Mouse (Mus musculus) embryonic facial prominence, embryonic 15.5 days (tissue): ENCODE measurements at regions not wholly inside any gene's neighbourhood (a gene's known extent, or its start where the extent isn't known, plus 50 kb on each side); places are given as distances from the start of the nearest gene placed in this dataset.
"Not testable (repeated sequence)": the region's sequence is repeated elsewhere in the genome, so short reads cannot be mapped to it uniquely, and the experiment has no call there.

ENCODE experiments used
- ATAC-seq: fragments of 200-750 bp; cut with Nextera tagmentation; 2 replicates; pipeline ENCODE4 v1.8.0; 2017; ENCODE audit warnings: low read depth, moderate TSS enrichment; ENCODE audit not compliant: insufficient number of reproducible peaks, low FRiP score, low TSS enrichment
- H3K27ac ChIP-seq: fragments of 300-500 bp; sonication (generic); replicated peaks from 2 replicates; pipeline ENCODE4 v1.5.1; 2015; ENCODE audit warnings: mild to moderate bottlenecking, inconsistent platforms
- H3K27me3 ChIP-seq: fragments of 300-500 bp; sonication (generic); 2 replicates; pipeline ENCODE4 v1.6.1; 2015; ENCODE audit warnings: inconsistent platforms
- H3K36me3 ChIP-seq: fragments of 300-500 bp; sonication (generic); 2 replicates; pipeline ENCODE4 v1.6.1; 2015; ENCODE audit warnings: mild to moderate bottlenecking, inconsistent platforms
- H3K4me1 ChIP-seq: fragments of 300-500 bp; sonication (generic); 2 replicates; pipeline ENCODE4 v1.6.1; 2015; ENCODE audit warnings: inconsistent platforms
- H3K4me2 ChIP-seq: fragments of 300-500 bp; sonication (generic); replicated peaks from 2 replicates; pipeline ENCODE4 v1.6.1; 2015; ENCODE audit warnings: mild to moderate bottlenecking, inconsistent platforms
- H3K4me3 ChIP-seq: fragments of 300-500 bp; sonication (generic); replicated peaks from 2 replicates; pipeline ENCODE4 v1.5.1; 2015; ENCODE audit warnings: mild to moderate bottlenecking, inconsistent platforms
- H3K9ac ChIP-seq: fragments of 300-500 bp; sonication (generic); 2 replicates; pipeline ENCODE4 v1.6.1; 2015; ENCODE audit warnings: inconsistent platforms
- H3K9me3 ChIP-seq: fragments of 300-500 bp; sonication (generic); replicated peaks from 2 replicates; pipeline ENCODE4 v1.6.1; 2016; ENCODE audit warnings: inconsistent platforms
- WGBS: fragments of 180-500 bp; shearing (Covaris S2); methylation state at CpG from one replicate; pipeline ENCODE4 v1.1.7; 2015; 5-methylcytosine and 5-hydroxymethylcytosine counted together

- Histone ChIP-seq H3K9me3 (no peaks in the 10 kb centered on the region), H3K4me1 (no peaks in the 10 kb centered on the region), H3K36me3 (no peaks in the 10 kb centered on the region), H3K27ac (no peak overlapping the region), H3K9ac (no peak overlapping the region), H3K4me2 (no peak overlapping the region), H3K4me3 (no peak overlapping the region), H3K27me3 (no peaks in the 10 kb centered on the region)
- 62% methylated on average over 8 of the region's 8 CpGs for WGBS
- no peak for ATAC-seq
These were observed 329.1 kb downstream of the Tdrd3 start for GRCm38 (mm10) chr14:87745524-87745923.

GRCm38 (mm10) chr14:87746011-87746410 is 329.6 kb downstream of the Tdrd3 start:
- 49% methylated on average over 5 of the region's 5 CpGs for WGBS
- Histone ChIP-seq H3K4me1 (no peaks in the 10 kb centered on the region), H3K4me3 (no peak overlapping the region), H3K27ac (no peak overlapping the region), H3K9ac (no peak overlapping the region), H3K27me3 (no peaks in the 10 kb centered on the region), H3K9me3 (no peaks in the 10 kb centered on the region), H3K4me2 (no peak overlapping the region), H3K36me3 (no peaks in the 10 kb centered on the region)
- no peak for ATAC-seq

- Histone ChIP-seq H3K36me3 (no peaks in the 10 kb centered on the region), H3K4me3 (no peak overlapping the region), H3K4me2 (no peak overlapping the region), H3K27me3 (no peaks in the 10 kb centered on the region), H3K27ac (no peak overlapping the region), H3K9ac (no peak overlapping the region), H3K4me1 (no peaks in the 10 kb centered on the region), H3K9me3 (no peaks in the 10 kb centered on the region)
- no peak for ATAC-seq
- 58% methylated on average over 3 of the region's 3 CpGs for WGBS
These were observed 332.6 kb downstream of the Tdrd3 start for GRCm38 (mm10) chr14:87749068-87749467.

GRCm38 (mm10) chr14:87749762-87750161 is 333.3 kb downstream of the Tdrd3 start:
- H3K4me2 ChIP-seq, result no peak overlapping the region
- no peaks in the 10 kb centered on the region for H3K36me3 ChIP-seq
- no peaks in the 10 kb centered on the region for H3K4me1 ChIP-seq
- H3K27me3 ChIP-seq, result no peaks in the 10 kb centered on the region
- no peak overlapping the region for H3K4me3 ChIP-seq
- H3K27ac ChIP-seq, result no peak overlapping the region
- ATAC-seq, result no peak
- H3K9ac ChIP-seq, result no peak overlapping the region
- H3K9me3 ChIP-seq, result no peaks in the 10 kb centered on the region

- Histone ChIP-seq H3K9ac (no peak overlapping the region), H3K4me3 (no peak overlapping the region), H3K36me3 (no peaks in the 10 kb centered on the region), H3K9me3 (no peaks in the 10 kb centered on the region), H3K27me3 (no peaks in the 10 kb centered on the region), H3K4me1 (no peaks in the 10 kb centered on the region), H3K27ac (no peak overlapping the region), H3K4me2 (no peak overlapping the region)
- no peak for ATAC-seq
- WGBS, result 72% methylated on average over 3 of the region's 3 CpGs
These were observed 334.3 kb downstream of the Tdrd3 start for GRCm38 (mm10) chr14:87750665-87751170.

- 34% methylated on average over 4 of the region's 4 CpGs for WGBS
- no peaks in the 10 kb centered on the region for H3K9me3 ChIP-seq
- H3K27me3 ChIP-seq, result no peaks in the 10 kb centered on the region
- no peak overlapping the region for H3K27ac ChIP-seq
- no peaks in the 10 kb centered on the region for H3K4me1 ChIP-seq
- H3K36me3 ChIP-seq, result no peaks in the 10 kb centered on the region
- H3K9ac ChIP-seq, result no peak overlapping the region
- no peak for ATAC-seq
- H3K4me2 ChIP-seq, result no peak overlapping the region
- H3K4me3 ChIP-seq, result no peak overlapping the region
These were observed 338.3 kb downstream of the Tdrd3 start for GRCm38 (mm10) chr14:87754744-87755143.

GRCm38 (mm10) chr14:87775332-87775890 is 359.0 kb downstream of the Tdrd3 start:
- H3K4me2 ChIP-seq, result no peak overlapping the region
- no peaks in the 10 kb centered on the region for H3K9me3 ChIP-seq
- no peak for ATAC-seq
- no peak overlapping the region for H3K4me3 ChIP-seq
- no peak overlapping the region for H3K9ac ChIP-seq
- no peaks in the 10 kb centered on the region for H3K27me3 ChIP-seq
- H3K4me1 ChIP-seq, result no peaks in the 10 kb centered on the region
- no peaks in the 10 kb centered on the region for H3K36me3 ChIP-seq
- no peak overlapping the region for H3K27ac ChIP-seq

- Histone ChIP-seq H3K4me2 (no peak overlapping the region), H3K27ac (no peak overlapping the region), H3K4me3 (no peak overlapping the region), H3K36me3 (no peaks in the 10 kb centered on the region), H3K9me3 (no peaks in the 10 kb centered on the region), H3K27me3 (no peaks in the 10 kb centered on the region), H3K9ac (no peak overlapping the region), H3K4me1 (no peaks in the 10 kb centered on the region)
- WGBS, result 90% methylated on average over 1 of the region's 1 CpGs
- ATAC-seq, result no peak
These were observed 383.4 kb downstream of the Tdrd3 start for GRCm38 (mm10) chr14:87799803-87800202.

GRCm38 (mm10) chr14:87809664-87810063 is 393.2 kb downstream of the Tdrd3 start:
- ATAC-seq, H3K4me1 ChIP-seq, H3K9me3 ChIP-seq, H3K36me3 ChIP-seq, H3K9ac ChIP-seq, H3K27ac ChIP-seq, H3K4me3 ChIP-seq, H3K27me3 ChIP-seq, H3K4me2 ChIP-seq: not testable (repeated sequence)
- WGBS, result 93% methylated on average over 15 of the region's 15 CpGs

- Histone ChIP-seq H3K36me3 (no peaks in the 10 kb centered on the region), H3K9me3 (no peaks in the 10 kb centered on the region), H3K4me1 (no peaks in the 10 kb centered on the region), H3K4me3 (no peak overlapping the region), H3K27me3 (no peaks in the 10 kb centered on the region), H3K4me2 (no peak overlapping the region), H3K9ac (no peak overlapping the region), H3K27ac (no peak overlapping the region)
- 70% methylated on average over 2 of the region's 2 CpGs for WGBS
- no peak for ATAC-seq
These were observed 427.7 kb downstream of the Tdrd3 start for GRCm38 (mm10) chr14:87844120-87844519.

GRCm38 (mm10) chr14:87861486-87861885 is 445.0 kb downstream of the Tdrd3 start:
- Histone ChIP-seq H3K4me1 (no peaks in the 10 kb centered on the region), H3K9ac (no peak overlapping the region), H3K4me3 (no peak overlapping the region), H3K27ac (no peak overlapping the region), H3K27me3 (no peaks in the 10 kb centered on the region), H3K9me3 (no peaks in the 10 kb centered on the region), H3K4me2 (no peak overlapping the region), H3K36me3 (no peaks in the 10 kb centered on the region)
- WGBS, result 74% methylated on average over 3 of the region's 3 CpGs
- ATAC-seq, result no peak

- no peak for ATAC-seq
- Histone ChIP-seq H3K4me3 (no peak overlapping the region), H3K4me1 (no peaks in the 10 kb centered on the region), H3K9me3 (no peaks in the 10 kb centered on the region), H3K9ac (no peak overlapping the region), H3K27ac (no peak overlapping the region), H3K36me3 (no peaks in the 10 kb centered on the region), H3K27me3 (no peaks in the 10 kb centered on the region), H3K4me2 (no peak overlapping the region)
- WGBS, result 80% methylated on average over 9 of the region's 9 CpGs
These were observed 448.2 kb downstream of the Tdrd3 start for GRCm38 (mm10) chr14:87864388-87865215.
